Mouse (Mus musculus) brain, adult 2 months (tissue): ENCODE results near the gene Ccr10.
A peak's percentile ranks its signal among the peaks of the same experiment; 100 is the strongest.
"Not testable (repeated sequence)": the region's sequence is repeated elsewhere in the genome, so short reads cannot be mapped to it uniquely, and the experiment has no call there.

Source experiments
- DNase-seq: peaks from one replicate; pipeline ENCODE4 v3.0.0; 2011; ENCODE audit warnings: low read depth, low spot score

Gene Ccr10

GRCm38 (mm10) chr11:101171721-101172433 is 3.4 kb downstream of the Ccr10 start:
- DNase-seq: peak; percentile 93

DNA sequence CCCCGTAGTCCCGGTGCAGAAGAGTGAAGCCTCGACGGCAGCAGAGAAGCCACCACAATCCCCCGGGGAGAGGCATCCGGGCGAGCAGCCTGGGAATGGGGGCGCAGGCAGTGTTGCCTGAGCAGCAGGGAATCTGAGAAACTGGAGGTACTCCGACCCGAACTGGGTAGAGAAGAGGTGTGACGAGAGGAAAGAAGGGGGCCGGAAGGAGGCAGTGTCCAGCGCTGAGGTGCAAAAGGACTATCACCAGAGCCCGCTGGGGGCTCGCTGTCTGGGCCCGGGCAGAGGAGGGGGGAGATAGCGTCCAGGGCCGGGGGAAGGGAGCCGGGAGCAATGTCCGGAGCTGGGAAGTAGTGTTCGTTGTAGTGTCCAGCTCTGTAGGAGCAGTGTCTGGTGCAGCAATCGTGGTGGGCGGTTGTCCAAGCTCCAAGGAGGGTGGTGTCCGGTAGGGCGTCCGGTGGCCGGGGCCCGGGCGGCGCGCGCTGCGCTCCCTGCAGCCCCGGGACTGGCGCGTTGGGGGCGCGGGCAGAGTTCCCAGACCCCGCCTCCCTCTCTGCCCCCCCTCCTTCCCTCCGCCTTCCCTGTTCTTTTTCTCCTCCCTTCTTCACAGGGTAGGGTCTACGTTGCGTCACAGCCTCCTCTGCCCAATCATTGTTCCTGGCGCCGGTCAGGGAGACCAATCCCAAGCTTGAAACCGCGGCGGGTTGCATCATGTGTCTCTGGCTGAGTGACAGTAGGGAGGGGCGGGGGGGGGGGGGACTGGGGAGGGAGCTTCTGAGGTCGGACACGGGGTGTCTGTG is 4.2 kb downstream of the Ccr10 start, which contains the start of gene Plekhh3:
Gene Plekhh3 (minus strand): TSS at position 541 of the 800 bp plus-strand sequence.
- DNase-seq: peak; percentile 100

- DNase-seq: peak; percentile 72
These were observed 4.9 kb downstream of the Ccr10 start, which contains the start of gene Cntnap1 for GRCm38 (mm10) chr11:101170354-101170810. Cntnap1 (plus strand) TSS chr11:101170523.

DNA sequence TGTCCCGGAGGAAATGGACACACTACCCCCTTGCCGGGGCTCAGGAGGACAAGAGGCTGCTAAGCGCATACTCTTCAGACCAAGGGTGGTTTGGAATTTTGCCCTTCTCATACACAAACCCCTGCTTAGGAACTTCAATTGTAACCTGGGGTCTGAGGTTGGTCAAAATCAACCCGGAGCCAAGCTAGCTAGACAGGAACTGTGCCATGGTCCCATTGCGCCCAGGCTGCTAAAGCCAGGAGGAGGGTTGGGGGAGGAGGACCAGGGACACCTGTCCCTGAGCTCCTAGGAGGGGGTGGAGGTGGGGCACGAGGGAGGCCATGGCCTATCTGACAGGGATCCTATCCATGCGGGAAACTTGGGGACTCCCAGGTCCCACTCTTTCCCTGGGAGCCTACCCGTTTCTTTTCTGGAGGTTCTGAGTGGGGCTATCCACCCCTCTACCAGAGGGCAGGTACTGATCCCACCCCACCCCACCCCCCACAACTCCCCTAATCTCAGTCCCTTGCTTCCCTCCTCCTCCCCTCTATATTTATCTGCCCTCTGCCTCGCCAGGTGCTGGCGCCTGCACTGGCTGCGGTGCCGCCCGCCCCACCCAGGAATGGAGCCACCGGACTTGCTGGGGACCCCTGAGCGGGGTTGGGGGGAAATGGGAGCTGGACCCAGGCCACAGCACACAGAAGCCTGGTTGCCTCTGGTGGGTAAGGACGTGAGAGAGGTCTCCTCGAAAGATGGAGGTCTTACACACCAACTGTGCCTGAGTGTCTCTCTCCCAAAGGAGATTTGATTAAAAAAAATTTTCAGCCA is 5.7 kb downstream of the Ccr10 start:
- DNase-seq: peak; percentile 54

DNA sequence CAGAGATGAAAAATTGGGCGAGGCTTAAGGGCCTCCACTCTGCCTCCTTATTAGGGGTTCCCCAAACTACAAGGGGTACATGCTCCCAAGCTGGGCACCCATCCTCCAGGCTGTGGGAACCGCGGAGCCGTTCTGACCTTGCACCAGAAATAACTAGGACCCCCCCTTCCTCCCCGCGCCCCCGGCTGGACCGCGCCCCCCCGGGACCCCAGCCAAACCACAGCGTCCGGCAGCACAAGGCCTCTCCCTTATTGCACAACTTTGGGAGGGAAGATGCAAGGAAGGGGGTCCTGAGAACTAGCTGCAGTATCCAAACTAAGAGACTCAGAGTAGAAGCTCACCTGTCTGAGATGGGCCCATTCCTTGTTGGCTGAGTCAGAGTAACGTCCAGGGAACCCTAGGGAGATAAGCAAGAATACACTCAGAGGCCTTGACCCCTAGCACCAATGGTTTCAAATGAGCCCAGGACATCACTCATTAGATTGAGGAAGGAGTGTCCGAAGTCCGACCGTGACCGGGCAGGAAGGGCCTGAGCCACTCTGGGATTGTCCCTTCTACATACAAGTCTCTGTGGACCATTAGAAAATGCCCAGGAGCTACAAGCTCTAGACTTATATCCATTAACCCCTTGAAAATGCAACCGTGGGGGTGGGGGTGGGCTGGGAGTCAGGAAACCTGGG is 6.8 kb downstream of the Ccr10 start:
- DNase-seq: no peak

- no peak for DNase-seq
These were observed 7.3 kb downstream of the Ccr10 start for GRCm38 (mm10) chr11:101167963-101168300.

DNA sequence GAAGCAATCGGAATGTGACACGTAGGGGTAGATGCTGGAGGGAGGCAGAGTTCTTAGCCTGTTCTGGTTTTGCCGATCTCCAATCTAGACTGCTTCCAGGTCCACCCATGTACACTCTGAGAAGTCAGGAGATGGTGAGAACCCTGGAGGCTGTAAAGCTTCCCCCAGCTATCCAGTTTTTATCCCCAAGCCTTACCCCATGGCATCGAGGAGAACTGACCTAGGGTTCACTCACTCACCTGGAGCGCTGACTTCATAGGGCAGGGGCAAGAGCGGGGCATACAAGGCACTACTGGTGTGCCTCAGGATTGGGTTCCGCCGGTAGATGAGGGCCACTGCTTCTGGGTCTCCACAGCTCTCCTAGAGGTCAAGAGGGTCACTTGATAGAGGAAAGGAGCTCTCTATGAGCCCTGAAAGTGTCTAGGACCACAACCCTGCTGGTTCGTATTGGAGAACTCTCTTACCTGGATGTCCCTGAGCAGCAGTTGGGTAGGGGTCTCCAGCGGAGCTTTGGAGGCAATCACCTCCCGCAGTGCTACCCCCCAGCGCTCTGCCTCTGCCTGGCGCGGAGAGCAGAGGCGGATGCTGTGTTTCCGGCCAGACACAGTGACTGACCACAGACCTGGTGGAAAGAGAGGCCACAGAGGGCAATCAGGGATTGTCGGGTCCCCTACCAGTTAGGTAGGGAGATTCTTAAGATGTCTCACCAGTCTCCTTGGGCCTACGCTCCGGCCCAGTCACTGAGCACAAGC is 7.9 kb downstream of the Ccr10 start:
- DNase-seq: no peak

DNA sequence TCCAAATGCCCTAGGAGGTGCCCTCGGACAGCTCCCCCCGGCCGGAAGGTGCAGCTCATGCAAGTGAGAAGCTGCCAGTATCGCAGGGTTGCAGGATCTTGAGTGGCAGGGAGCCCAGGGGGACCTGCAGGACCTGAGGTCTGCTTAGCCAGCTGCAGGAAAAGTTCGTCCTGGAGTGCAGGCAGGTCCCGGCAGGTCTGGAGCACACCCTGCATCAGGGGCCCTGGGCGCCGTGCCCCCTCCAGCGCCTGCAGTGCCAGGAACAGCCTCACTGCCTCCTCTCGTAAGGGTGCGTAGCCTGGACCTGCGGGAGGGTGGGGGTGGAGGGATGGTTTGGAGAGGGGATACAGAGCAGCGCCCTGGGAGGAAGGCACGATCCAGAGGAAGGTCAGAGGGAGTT is 8.9 kb downstream of the Ccr10 start:
- DNase-seq: no peak

- no peak for DNase-seq
These were observed 10.3 kb downstream of the Ccr10 start for GRCm38 (mm10) chr11:101164677-101165580.

DNA sequence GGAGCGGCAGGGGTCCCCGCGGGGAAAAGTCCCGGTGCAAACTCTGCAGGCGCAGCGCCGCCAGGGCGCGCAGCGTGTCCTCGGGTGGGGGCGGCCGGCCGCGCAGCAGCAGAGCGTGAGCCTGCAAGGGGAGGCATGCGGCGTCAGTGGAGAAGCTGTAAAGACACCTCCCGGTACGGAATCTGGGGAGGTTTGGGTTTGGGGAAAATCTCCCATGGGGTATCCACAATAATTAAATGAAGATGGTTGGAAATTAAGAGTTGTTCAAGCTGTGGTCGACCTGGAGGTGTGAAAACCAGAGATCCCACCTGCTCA is 10.9 kb downstream of the Ccr10 start:
- no peak for DNase-seq

GRCm38 (mm10) chr11:101163476-101164350 is 11.5 kb downstream of the Ccr10 start:
- no peak for DNase-seq

GRCm38 (mm10) chr11:101162772-101163171 is 12.5 kb downstream of the Ccr10 start:
- DNase-seq: peak; percentile 47

DNA sequence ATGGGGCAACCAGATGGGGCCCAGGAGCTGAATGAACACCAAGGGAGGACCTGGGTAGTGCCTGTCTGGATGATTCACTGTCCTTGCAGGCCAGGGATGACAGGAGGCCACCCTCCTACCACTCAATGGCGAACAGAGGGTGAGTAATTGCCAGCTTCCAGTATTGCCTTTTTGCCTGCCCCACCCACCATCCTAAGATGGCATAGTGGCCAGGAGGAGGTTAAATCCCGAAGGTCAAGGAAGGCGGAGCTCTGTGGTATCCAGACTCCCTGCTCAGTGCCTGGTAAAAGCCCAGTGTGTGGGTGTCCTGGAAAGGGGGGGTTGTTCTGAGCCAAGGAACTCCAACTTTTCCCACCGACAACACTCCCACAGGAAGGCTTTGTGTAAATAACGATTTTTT is 12.9 kb downstream of the Ccr10 start:
- DNase-seq: no peak

DNA sequence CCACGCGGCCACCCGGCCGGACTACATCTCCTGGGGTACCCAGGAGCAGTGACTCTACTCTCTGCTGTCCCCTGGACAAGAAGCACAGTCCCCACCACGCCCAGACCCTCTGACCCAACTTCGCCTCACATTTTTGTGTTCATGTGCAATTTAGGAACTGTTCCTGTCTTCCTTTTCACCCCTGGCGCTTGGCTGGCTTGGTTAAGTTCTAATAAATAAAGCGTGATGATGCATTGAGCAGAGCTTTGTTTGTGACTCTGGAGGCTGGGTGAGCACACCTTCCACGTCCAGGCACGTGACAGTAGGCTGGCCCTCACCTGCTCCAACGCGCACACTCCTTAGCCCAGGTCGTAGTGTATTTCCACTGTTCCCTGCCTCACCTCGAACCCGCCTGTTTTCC is 13.7 kb downstream of the Ccr10 start:
- no peak for DNase-seq

- not testable (repeated sequence) for DNase-seq
These were observed 14.2 kb downstream of the Ccr10 start for GRCm38 (mm10) chr11:101160981-101161505.

DNA sequence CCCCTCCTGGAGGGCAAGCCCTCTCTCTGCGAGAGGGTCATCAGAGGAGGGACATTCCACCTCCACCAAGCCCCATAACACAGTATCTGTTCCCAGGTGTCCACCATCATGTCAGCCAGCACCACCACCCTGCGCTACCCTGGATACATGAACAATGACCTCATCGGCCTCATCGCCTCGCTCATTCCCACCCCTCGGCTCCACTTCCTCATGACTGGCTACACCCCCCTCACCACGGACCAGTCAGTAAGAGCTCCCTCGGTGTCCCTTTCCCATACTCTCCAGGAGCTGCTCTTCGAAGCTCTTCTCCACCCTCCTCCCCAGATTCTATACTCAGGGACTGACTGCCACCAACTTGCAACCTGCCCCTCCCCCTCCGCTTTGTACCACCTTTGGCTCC is 15.1 kb downstream of the Ccr10 start:
- DNase-seq: not testable (repeated sequence)

DNA sequence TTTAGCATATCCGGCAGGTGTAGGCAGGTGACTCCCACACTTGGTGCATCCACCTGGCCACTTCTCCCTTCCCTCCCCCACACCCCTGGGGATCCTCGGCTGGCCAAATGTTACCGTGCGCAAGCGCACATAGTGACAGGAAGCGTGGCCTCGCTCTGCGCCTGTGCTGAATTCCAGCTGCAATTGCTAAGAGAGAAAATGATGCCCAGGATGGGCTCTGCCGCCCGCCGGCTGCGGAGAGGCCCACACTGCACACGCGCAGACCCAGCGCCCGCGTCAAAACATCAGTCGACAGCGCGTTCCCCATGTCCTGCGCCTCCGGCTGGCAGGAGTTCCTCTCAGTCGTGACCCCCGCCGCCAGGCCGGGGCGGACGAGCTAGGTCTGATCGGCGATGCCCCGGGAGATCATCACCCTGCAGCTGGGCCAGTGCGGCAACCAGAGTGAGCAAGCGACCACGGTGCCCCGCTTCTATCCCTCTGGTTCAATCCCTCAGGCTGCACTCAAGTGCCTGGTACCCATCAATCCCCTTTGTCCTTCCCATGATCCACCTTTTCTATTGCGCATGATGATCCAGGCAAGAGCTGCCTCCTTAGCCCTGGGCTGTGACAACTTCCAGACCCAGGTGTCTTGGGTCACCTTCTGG is 19.4 kb downstream of the Ccr10 start, which contains the start of gene Tubg2:
Gene Tubg2 (plus strand): TSS at position 180 of the 644 bp plus-strand sequence.
- DNase-seq: peak; percentile 95

- no peak for DNase-seq
These were observed 20.1 kb downstream of the Ccr10 start for GRCm38 (mm10) chr11:101155151-101155550.
